Mouse (Mus musculus): ENCODE data around the gene Zbtb39. TPM values are rescaled to one million over a fixed set of nuclear protein-coding genes. Genes with fewer than 3 reads are reported as not detected.

Zbtb39 gene
- polyA plus RNA-seq (2015; fragmentation: Nextera tagmentation; extraction: Ambion mirVana), result 2.4 TPM in 2 replicates

- H3K9ac ChIP-seq (ENCODE audit: low read depth, low read length), result peak within 1 kb of the TSS; percentile 98
- WGBS, result 2% methylated on average over 20 of the region's 61 CpGs
- peak within 1 kb of the TSS; percentile 92 for H3K4me3 ChIP-seq (ENCODE audit: low read length)
- no peaks in the 10 kb centered on the region for H3K9me3 ChIP-seq (ENCODE audit: control insufficient read depth, low read length)
- peak within 1 kb of the TSS; percentile 81 for H3K27ac ChIP-seq (ENCODE audit: low read depth, low read length)
- H3K4me1 ChIP-seq (ENCODE audit: control insufficient read depth, insufficient read depth, low read depth, low read length), result peaks cover 10% of the 10 kb centered on the region
- H3K36me3 ChIP-seq (ENCODE audit: control insufficient read depth, insufficient read depth, low read length), result peaks cover 25% of the 10 kb centered on the region
- peak within 1 kb of the TSS; percentile 67 for H3K4me2 ChIP-seq (ENCODE audit: low read length)
- no peaks in the 10 kb centered on the region for H3K27me3 ChIP-seq (replicated peaks; ENCODE audit: control insufficient read depth, insufficient read depth, low read length)
- ATAC-seq, result peak; percentile 90
Measured at GRCm38 (mm10) chr10:127739083-127739660, at the start of gene Zbtb39. Zbtb39 (plus strand) TSS chr10:127739538.

- Histone ChIP-seq H3K27me3 (replicated peaks; ENCODE audit: control insufficient read depth, insufficient read depth, low read length) (no peaks in the 10 kb centered on the region), H3K4me2 (ENCODE audit: low read length) (no peak overlapping the region), H3K27ac (ENCODE audit: low read depth, low read length) (no peak overlapping the region), H3K4me1 (ENCODE audit: control insufficient read depth, insufficient read depth, low read depth, low read length) (no peaks in the 10 kb centered on the region), H3K9ac (ENCODE audit: low read depth, low read length) (no peak overlapping the region), H3K9me3 (ENCODE audit: control insufficient read depth, low read length) (no peaks in the 10 kb centered on the region), H3K36me3 (ENCODE audit: control insufficient read depth, insufficient read depth, low read length) (no peaks in the 10 kb centered on the region; the same call in 1 of the 2 replicates), H3K4me3 (ENCODE audit: low read length) (no peak overlapping the region)
- WGBS, result 36% methylated on average over 1 of the region's 1 CpGs
- no peak for ATAC-seq
Measured at GRCm38 (mm10) chr10:127691053-127691452, 48.3 kb upstream of the Zbtb39 start.

- Histone ChIP-seq H3K4me1 (ENCODE audit: control insufficient read depth, insufficient read depth, low read depth, low read length) (no peaks in the 10 kb centered on the region), H3K27me3 (replicated peaks; ENCODE audit: control insufficient read depth, insufficient read depth, low read length) (no peaks in the 10 kb centered on the region), H3K36me3 (ENCODE audit: control insufficient read depth, insufficient read depth, low read length) (no peaks in the 10 kb centered on the region; the same call in 1 of the 2 replicates), H3K4me2 (ENCODE audit: low read length) (no peak overlapping the region), H3K9me3 (ENCODE audit: control insufficient read depth, low read length) (no peaks in the 10 kb centered on the region), H3K9ac (ENCODE audit: low read depth, low read length) (no peak overlapping the region), H3K4me3 (ENCODE audit: low read length) (no peak overlapping the region), H3K27ac (ENCODE audit: low read depth, low read length) (no peak overlapping the region)
- WGBS, result 57% methylated on average over 2 of the region's 2 CpGs
- ATAC-seq, result no peak
Measured at GRCm38 (mm10) chr10:127694636-127695035, 44.7 kb upstream of the Zbtb39 start.

GRCm38 (mm10) chr10:127695775-127696174, 43.6 kb upstream of the Zbtb39 start:
- no peak for ATAC-seq
- no peaks in the 10 kb centered on the region; the same call in 1 of the 2 replicates for H3K36me3 ChIP-seq (ENCODE audit: control insufficient read depth, insufficient read depth, low read length)
- 94% methylated on average over 7 of the region's 7 CpGs for WGBS
- no peaks in the 10 kb centered on the region for H3K4me1 ChIP-seq (ENCODE audit: control insufficient read depth, insufficient read depth, low read depth, low read length)
- no peak overlapping the region for H3K4me3 ChIP-seq (ENCODE audit: low read length)
- H3K9me3 ChIP-seq (ENCODE audit: control insufficient read depth, low read length), result no peaks in the 10 kb centered on the region
- H3K27ac ChIP-seq (ENCODE audit: low read depth, low read length), result no peak overlapping the region
- H3K9ac ChIP-seq (ENCODE audit: low read depth, low read length), result no peak overlapping the region
- H3K27me3 ChIP-seq (replicated peaks; ENCODE audit: control insufficient read depth, insufficient read depth, low read length), result no peaks in the 10 kb centered on the region
- no peak overlapping the region for H3K4me2 ChIP-seq (ENCODE audit: low read length)

- H3K27me3 ChIP-seq (replicated peaks; ENCODE audit: control insufficient read depth, insufficient read depth, low read length), result no peaks in the 10 kb centered on the region
- H3K4me1 ChIP-seq (ENCODE audit: control insufficient read depth, insufficient read depth, low read depth, low read length), result no peaks in the 10 kb centered on the region
- H3K36me3 ChIP-seq (ENCODE audit: control insufficient read depth, insufficient read depth, low read length), result no peaks in the 10 kb centered on the region; the same call in 1 of the 2 replicates
- H3K4me3 ChIP-seq (ENCODE audit: low read length), result no peak overlapping the region
- WGBS, result 92% methylated on average over 7 of the region's 7 CpGs
- no peak overlapping the region for H3K9ac ChIP-seq (ENCODE audit: low read depth, low read length)
- ATAC-seq, result no peak
- H3K27ac ChIP-seq (ENCODE audit: low read depth, low read length), result no peak overlapping the region
- H3K9me3 ChIP-seq (ENCODE audit: control insufficient read depth, low read length), result no peaks in the 10 kb centered on the region
- H3K4me2 ChIP-seq (ENCODE audit: low read length), result no peak overlapping the region
Measured at GRCm38 (mm10) chr10:127698966-127699365, 40.4 kb upstream of the Zbtb39 start.

GRCm38 (mm10) chr10:127703299-127703698, 36.0 kb upstream of the Zbtb39 start:
- no peaks in the 10 kb centered on the region for H3K27me3 ChIP-seq (replicated peaks; ENCODE audit: control insufficient read depth, insufficient read depth, low read length)
- no peak overlapping the region for H3K4me3 ChIP-seq (ENCODE audit: low read length)
- no peaks in the 10 kb centered on the region for H3K9me3 ChIP-seq (ENCODE audit: control insufficient read depth, low read length)
- H3K4me1 ChIP-seq (ENCODE audit: control insufficient read depth, insufficient read depth, low read depth, low read length), result no peaks in the 10 kb centered on the region
- H3K36me3 ChIP-seq (ENCODE audit: control insufficient read depth, insufficient read depth, low read length), result no peaks in the 10 kb centered on the region
- H3K9ac ChIP-seq (ENCODE audit: low read depth, low read length), result no peak overlapping the region
- 57% methylated on average over 4 of the region's 4 CpGs for WGBS
- no peak overlapping the region for H3K4me2 ChIP-seq (ENCODE audit: low read length)
- ATAC-seq, result no peak
- no peak overlapping the region for H3K27ac ChIP-seq (ENCODE audit: low read depth, low read length)

GRCm38 (mm10) chr10:127704293-127704692, 35.0 kb upstream of the Zbtb39 start:
- Histone ChIP-seq H3K4me2 (ENCODE audit: low read length) (no peak overlapping the region), H3K36me3 (ENCODE audit: control insufficient read depth, insufficient read depth, low read length) (no peaks in the 10 kb centered on the region), H3K4me3 (ENCODE audit: low read length) (no peak overlapping the region), H3K9ac (ENCODE audit: low read depth, low read length) (no peak overlapping the region), H3K4me1 (ENCODE audit: control insufficient read depth, insufficient read depth, low read depth, low read length) (no peaks in the 10 kb centered on the region), H3K27me3 (replicated peaks; ENCODE audit: control insufficient read depth, insufficient read depth, low read length) (no peaks in the 10 kb centered on the region), H3K27ac (ENCODE audit: low read depth, low read length) (no peak overlapping the region), H3K9me3 (ENCODE audit: control insufficient read depth, low read length) (no peaks in the 10 kb centered on the region)
- WGBS, result 87% methylated on average over 2 of the region's 2 CpGs
- ATAC-seq, result no peak

GRCm38 (mm10) chr10:127704766-127705220, 34.5 kb upstream of the Zbtb39 start, which contains the start of gene Myo1a:
Myo1a (plus strand) TSS chr10:127705170.
- no peak for ATAC-seq
- H3K27ac ChIP-seq (ENCODE audit: low read depth, low read length), result no peak within 1 kb of the TSS
- no peaks in the 10 kb centered on the region for H3K4me1 ChIP-seq (ENCODE audit: control insufficient read depth, insufficient read depth, low read depth, low read length)
- no peak within 1 kb of the TSS for H3K4me2 ChIP-seq (ENCODE audit: low read length)
- no peaks in the 10 kb centered on the region for H3K27me3 ChIP-seq (replicated peaks; ENCODE audit: control insufficient read depth, insufficient read depth, low read length)
- no peaks in the 10 kb centered on the region for H3K36me3 ChIP-seq (ENCODE audit: control insufficient read depth, insufficient read depth, low read length)
- H3K9me3 ChIP-seq (ENCODE audit: control insufficient read depth, low read length), result no peaks in the 10 kb centered on the region
- WGBS, result 64% methylated on average over 2 of the region's 2 CpGs
- no peak within 1 kb of the TSS for H3K9ac ChIP-seq (ENCODE audit: low read depth, low read length)
- H3K4me3 ChIP-seq (ENCODE audit: low read length), result no peak within 1 kb of the TSS

GRCm38 (mm10) chr10:127705783-127706182, 33.6 kb upstream of the Zbtb39 start:
- Histone ChIP-seq H3K4me1 (ENCODE audit: control insufficient read depth, insufficient read depth, low read depth, low read length) (no peaks in the 10 kb centered on the region), H3K9ac (ENCODE audit: low read depth, low read length) (no peak overlapping the region), H3K36me3 (ENCODE audit: control insufficient read depth, insufficient read depth, low read length) (no peaks in the 10 kb centered on the region), H3K9me3 (ENCODE audit: control insufficient read depth, low read length) (no peaks in the 10 kb centered on the region), H3K4me3 (ENCODE audit: low read length) (no peak overlapping the region), H3K4me2 (ENCODE audit: low read length) (no peak overlapping the region), H3K27ac (ENCODE audit: low read depth, low read length) (no peak overlapping the region), H3K27me3 (replicated peaks; ENCODE audit: control insufficient read depth, insufficient read depth, low read length) (no peaks in the 10 kb centered on the region)
- no peak for ATAC-seq
- 93% methylated on average over 4 of the region's 4 CpGs for WGBS
